Mouse (Mus musculus) CD4-positive, CD25-positive, alpha-beta regulatory T cell, adult 2 months (primary cell): Measurements from ENCODE around the gene Rho.

Experiments
- DNase-seq: peaks from one replicate; pipeline ENCODE4 v3.0.0-alpha.2; 2012; ENCODE audit warnings: low read depth, low spot score

Rho gene

GRCm38 (mm10) chr6:115975606-115976005 is 44.1 kb downstream of the Rho start:
- DNase-seq = no peak

- DNase-seq = no peak
Measured at GRCm38 (mm10) chr6:115977810-115978209, 46.3 kb downstream of the Rho start.

GRCm38 (mm10) chr6:115978596-115978995 is 47.0 kb downstream of the Rho start:
- peak; percentile 31 for DNase-seq

GRCm38 (mm10) chr6:115982889-115983288 is 51.3 kb downstream of the Rho start:
- DNase-seq = no peak

- no peak for DNase-seq
Measured at GRCm38 (mm10) chr6:115983306-115984038, 51.9 kb downstream of the Rho start.

GRCm38 (mm10) chr6:115984580-115984979 is 53.0 kb downstream of the Rho start:
- no peak for DNase-seq

GRCm38 (mm10) chr6:115985622-115986021 is 54.1 kb downstream of the Rho start:
- DNase-seq = no peak

GRCm38 (mm10) chr6:115986472-115987095 is 55.0 kb downstream of the Rho start:
- no peak for DNase-seq

GRCm38 (mm10) chr6:115987096-115987747 is 55.7 kb downstream of the Rho start:
- no peak for DNase-seq

- no peak for DNase-seq
Measured at GRCm38 (mm10) chr6:115989032-115989431, 57.5 kb downstream of the Rho start.

- DNase-seq = peak; percentile 49
Measured at GRCm38 (mm10) chr6:115989607-115990006, 58.1 kb downstream of the Rho start.
